Mouse (Mus musculus): ENCODE data around the gene Ccdc106. TPM values are rescaled to one million over a fixed set of nuclear protein-coding genes. Genes with fewer than 3 reads are reported as not detected.

Ccdc106 gene
- total RNA-seq, 2 experiments from 2014 or later = 0.31 to 0.33 TPM

- no peak for DNase-seq
Observed at GRCm38 (mm10) chr7:5098769-5099168, 78.4 kb downstream of the Ccdc106 start.

GRCm38 (mm10) chr7:5099796-5100195 is 79.4 kb downstream of the Ccdc106 start:
- intact Hi-C loops (cut with DNase I; ENCODE audit: low total_unique reads) = no loop called here
- DNase-seq = no peak

More at GRCm38 (mm10) chr7:5098769-5099168, 78.4 kb downstream of the Ccdc106 start:
- intact Hi-C loops (cut with DNase I; ENCODE audit: low total_unique reads) = no loop called here

GRCm38 (mm10) chr7:5101066-5101663 is 80.8 kb downstream of the Ccdc106 start:
- intact Hi-C loops (cut with DNase I; ENCODE audit: low total_unique reads) = no loop called here
- no peak for DNase-seq

GRCm38 (mm10) chr7:5102564-5102963 is 82.2 kb downstream of the Ccdc106 start:
- no peak for DNase-seq
- intact Hi-C loops (cut with DNase I; ENCODE audit: low total_unique reads) = no loop called here

GRCm38 (mm10) chr7:5108272-5108671 is 87.9 kb downstream of the Ccdc106 start:
- no peak for DNase-seq
- intact Hi-C loops (cut with DNase I; ENCODE audit: low total_unique reads) = no loop called here

GRCm38 (mm10) chr7:5109301-5109700 is 88.9 kb downstream of the Ccdc106 start:
- intact Hi-C loops (cut with DNase I; ENCODE audit: low total_unique reads) = no loop called here
- no peak for DNase-seq

Other genes with a start within 250 kb of the Ccdc106 start
- not detected for gene Fam71e2, start 249.3 kb upstream of the Ccdc106 start, total RNA-seq (2021)
- gene Il11, start 237.7 kb upstream of the Ccdc106 start, total RNA-seq (2021) = under 1 TPM in 1 of 2 experiments, not detected in 1; 0.13 TPM
- gene Tmem190, start 237.6 kb upstream of the Ccdc106 start, total RNA-seq (2021) = not detected
- gene Tmem238, start 230.9 kb upstream of the Ccdc106 start, total RNA-seq (2021) = 1 to 10 TPM; 2.5 to 4.1 TPM
- gene Rpl28, start 227.7 kb upstream of the Ccdc106 start, total RNA-seq (2021) = 100 to 1,000 TPM; 613 to 657 TPM
- 10 to 100 TPM; 79.5 to 80.4 TPM for gene Ube2s, start 208.0 kb upstream of the Ccdc106 start, total RNA-seq (2021)
- gene Shisa7, start 175.9 kb upstream of the Ccdc106 start, total RNA-seq (2021) = not detected
- gene Isoc2b, start 150.3 kb upstream of the Ccdc106 start, total RNA-seq (2021) = 1 to 10 TPM; 2.4 TPM
- 10 to 100 TPM; 15.8 to 16.7 TPM for gene Isoc2a, start 143.4 kb upstream of the Ccdc106 start, total RNA-seq (2021)
- gene Gm36210, start 114.0 kb upstream of the Ccdc106 start, total RNA-seq (2021) = not detected
- 1 to 10 TPM; 7.9 to 8.4 TPM for gene Zfp628, start 105.3 kb upstream of the Ccdc106 start, total RNA-seq (2021)
- 1 to 10 TPM; 2.4 to 3.3 TPM for gene Nat14, start 98.5 kb upstream of the Ccdc106 start, total RNA-seq (2021)
- 10 to 100 TPM; 28.5 to 33.4 TPM for gene Ssc5d, start 94.8 kb upstream of the Ccdc106 start, total RNA-seq (2021)
- 10 to 100 TPM; 39.9 to 51.4 TPM for gene Sbk2, start 56.1 kb upstream of the Ccdc106 start, total RNA-seq (2021)
- gene Sbk3, start 49.4 kb upstream of the Ccdc106 start, total RNA-seq (2021) = 1 to 10 TPM in 1 of 2 experiments, under 1 TPM in 1; 0.33 to 1.0 TPM
- gene Zfp579, start 24.4 kb upstream of the Ccdc106 start, total RNA-seq (2021) = 10 to 100 TPM in 1 of 2 experiments, 1 to 10 TPM in 1; 9.0 to 10.5 TPM
- 1 to 10 TPM; 5.8 to 6.0 TPM for gene Zfp524, start 6.1 kb upstream of the Ccdc106 start, total RNA-seq (2021)
- gene Fiz1, start 5.9 kb upstream of the Ccdc106 start, total RNA-seq (2021) = 10 to 100 TPM; 16.3 to 16.5 TPM
- not detected for gene Gm44973, start 5.1 kb upstream of the Ccdc106 start, total RNA-seq (2021)
- gene Zfp865, start 177 bp upstream of the Ccdc106 start, total RNA-seq (2021) = 10 to 100 TPM; 12.6 to 13.4 TPM
- not detected for gene 4632433K11Rik, start 13.6 kb downstream of the Ccdc106 start, total RNA-seq (2021)
- 1 to 10 TPM; 4.3 to 5.0 TPM for gene Zfp784, start 17.9 kb downstream of the Ccdc106 start, total RNA-seq (2021)
- 1 to 10 TPM; 5.6 to 6.6 TPM for gene Zfp580, start 31.0 kb downstream of the Ccdc106 start, total RNA-seq (2021)
- 10 to 100 TPM; 52.0 to 62.2 TPM for gene U2af2, start 41.6 kb downstream of the Ccdc106 start, total RNA-seq (2021)
- 100 to 1,000 TPM; 100 to 107 TPM for gene Epn1, start 59.7 kb downstream of the Ccdc106 start, total RNA-seq (2021)
- gene Rfpl4, start 96.4 kb downstream of the Ccdc106 start, total RNA-seq (2021) = not detected
- gene Rasl2-9, start 105.4 kb downstream of the Ccdc106 start, total RNA-seq (2021) = 1 to 10 TPM; 1.4 to 1.7 TPM
- not detected for gene Vmn1r55, start 129.1 kb downstream of the Ccdc106 start, total RNA-seq (2021)
- not detected for gene Vmn1r56, start 176.2 kb downstream of the Ccdc106 start, total RNA-seq (2021)
- not detected for gene Vmn1r57, start 197.9 kb downstream of the Ccdc106 start, total RNA-seq (2021)

Data from gastrocnemius, postnatal 14 days (tissue).